Mouse (Mus musculus) heart, embryonic 13.5 days (tissue): ENCODE results near the gene Nfatc2. TPM values are rescaled to one million over a fixed set of nuclear protein-coding genes. Genes with fewer than 3 reads are reported as not detected.

Source experiments
- ATAC-seq: fragments of 200-750 bp; cut with Nextera tagmentation; 2 replicates; pipeline ENCODE4 v1.8.0; 2017; ENCODE audit warnings: moderate TSS enrichment; ENCODE audit not compliant: insufficient number of reproducible peaks, low FRiP score, low TSS enrichment; ENCODE audit errors: extremely low read depth
- H3K27ac ChIP-seq: fragments of 300-500 bp; sonication (generic); replicated peaks from 2 replicates; pipeline ENCODE4 v1.5.1; 2015; ENCODE audit warnings: moderate library complexity, mild to moderate bottlenecking, inconsistent platforms
- H3K27me3 ChIP-seq: fragments of 300-500 bp; sonication (generic); replicated peaks from 2 replicates; pipeline ENCODE4 v1.6.1; 2015; ENCODE audit warnings: mild to moderate bottlenecking, inconsistent platforms
- H3K36me3 ChIP-seq: fragments of 300-500 bp; sonication (generic); 2 replicates; pipeline ENCODE4 v1.6.1; 2015; ENCODE audit warnings: mild to moderate bottlenecking, inconsistent platforms
- H3K4me1 ChIP-seq: fragments of 300-500 bp; sonication (generic); 2 replicates; pipeline ENCODE4 v1.6.1; 2015; ENCODE audit warnings: inconsistent platforms
- H3K4me2 ChIP-seq: fragments of 300-500 bp; sonication (generic); 2 replicates; pipeline ENCODE4 v1.6.1; 2015; ENCODE audit warnings: inconsistent platforms, mild to moderate bottlenecking, moderate library complexity
- H3K4me3 ChIP-seq: fragments of 300-500 bp; sonication (generic); 2 replicates; pipeline ENCODE4 v1.5.1; 2015; ENCODE audit warnings: moderate library complexity, mild to moderate bottlenecking, inconsistent platforms
- H3K9ac ChIP-seq: fragments of 300-500 bp; sonication (generic); 2 replicates; pipeline ENCODE4 v1.6.1; 2015; ENCODE audit warnings: inconsistent platforms, mild to moderate bottlenecking, moderate library complexity
- H3K9me3 ChIP-seq: fragments of 300-500 bp; sonication (generic); 2 replicates; pipeline ENCODE4 v1.6.1; 2016; ENCODE audit warnings: inconsistent platforms
- WGBS: fragments of 180-500 bp; shearing (Covaris S2); methylation state at CpG from one replicate; pipeline ENCODE4 v1.1.7; 2015; ENCODE audit warnings: mixed read lengths; 5-methylcytosine and 5-hydroxymethylcytosine counted together
- polyA plus RNA-seq: library from polyadenylated mRNA; unstranded; fragments of >200 nt; fragmentation: Nextera tagmentation; extraction: Ambion mirVana; gene quantifications from 2 replicates; pipeline ENCODE4 v1.2.1, GENCODE M21; 2015

Gene Nfatc2
- polyA plus RNA-seq, 1 experiment from 2014 or later: 10.1 TPM

- H3K4me1 ChIP-seq: peaks cover 96% of the 10 kb centered on the region
- 47% methylated on average over 5 of the region's 5 CpGs for WGBS
- no peak overlapping the region for H3K27ac ChIP-seq
- H3K4me2 ChIP-seq: no peak overlapping the region
- H3K9ac ChIP-seq: peak overlapping the region; percentile 19
- peaks cover 43% of the 10 kb centered on the region for H3K27me3 ChIP-seq
- no peaks in the 10 kb centered on the region for H3K36me3 ChIP-seq
- ATAC-seq: no peak
- H3K4me3 ChIP-seq: no peak overlapping the region
- H3K9me3 ChIP-seq: no peaks in the 10 kb centered on the region
Measured at GRCm38 (mm10) chr2:168552405-168552804, 49.1 kb downstream of the Nfatc2 start.

- Histone ChIP-seq H3K36me3 (no peaks in the 10 kb centered on the region), H3K4me2 (no peak overlapping the region), H3K4me3 (no peak overlapping the region), H3K4me1 (peaks cover 89% of the 10 kb centered on the region), H3K27ac (no peak overlapping the region), H3K9ac (no peak overlapping the region), H3K9me3 (no peaks in the 10 kb centered on the region), H3K27me3 (peaks cover 43% of the 10 kb centered on the region)
- ATAC-seq: no peak
- 74% methylated on average over 7 of the region's 7 CpGs for WGBS
Measured at GRCm38 (mm10) chr2:168551218-168551617, 50.2 kb downstream of the Nfatc2 start.

DNA sequence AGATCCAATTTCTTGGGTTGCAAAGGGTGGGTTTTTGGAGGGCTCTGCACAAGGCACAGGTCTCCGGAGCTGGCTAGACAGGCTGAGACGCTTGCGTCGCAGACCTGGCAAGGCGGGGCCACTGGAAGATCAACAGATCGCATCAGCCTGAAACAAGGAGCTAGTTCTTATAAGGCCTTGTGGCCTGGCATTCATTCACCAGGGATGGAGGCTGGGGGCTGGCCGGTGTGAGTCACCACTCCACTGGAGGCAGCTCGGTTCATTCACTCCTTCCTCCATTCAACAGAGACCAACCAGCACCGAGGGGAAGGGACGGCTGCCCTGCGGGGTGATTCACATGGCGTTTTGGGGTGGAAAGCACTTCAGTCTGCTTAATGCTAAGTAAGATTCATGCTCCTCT lies 52.1 kb downstream of the Nfatc2 start:
- ATAC-seq: no peak
- peaks cover 88% of the 10 kb centered on the region for H3K4me1 ChIP-seq

GRCm38 (mm10) chr2:168548008-168548407 lies 53.4 kb downstream of the Nfatc2 start:
- no peak for ATAC-seq
- peaks cover 88% of the 10 kb centered on the region for H3K4me1 ChIP-seq
- H3K27me3 ChIP-seq: peaks cover 31% of the 10 kb centered on the region
- 0 out of 2 replicates have a peak overlapping the region, but pooled peaks have one; percentile 15 for H3K27ac ChIP-seq
- no peaks in the 10 kb centered on the region for H3K9me3 ChIP-seq
- H3K4me2 ChIP-seq: no peak overlapping the region
- no peak overlapping the region for H3K4me3 ChIP-seq
- no peak overlapping the region; the same call in 1 of the 2 replicates for H3K9ac ChIP-seq
- 51% methylated on average over 4 of the region's 4 CpGs for WGBS
- H3K36me3 ChIP-seq: no peaks in the 10 kb centered on the region

More for the DNA sequence above, 52.1 kb downstream of the Nfatc2 start:
- H3K9me3 ChIP-seq: no peaks in the 10 kb centered on the region
- H3K27me3 ChIP-seq: peaks cover 35% of the 10 kb centered on the region
- no peak overlapping the region for H3K4me3 ChIP-seq
- H3K4me2 ChIP-seq: no peak overlapping the region
- H3K27ac ChIP-seq: no peak overlapping the region; the same call in 1 of the 2 replicates
- whole genome bisulfite sequencing: 48% methylated on average over 12 of the region's 12 CpGs
- H3K9ac ChIP-seq: no peak overlapping the region
- H3K36me3 ChIP-seq: no peaks in the 10 kb centered on the region

DNA sequence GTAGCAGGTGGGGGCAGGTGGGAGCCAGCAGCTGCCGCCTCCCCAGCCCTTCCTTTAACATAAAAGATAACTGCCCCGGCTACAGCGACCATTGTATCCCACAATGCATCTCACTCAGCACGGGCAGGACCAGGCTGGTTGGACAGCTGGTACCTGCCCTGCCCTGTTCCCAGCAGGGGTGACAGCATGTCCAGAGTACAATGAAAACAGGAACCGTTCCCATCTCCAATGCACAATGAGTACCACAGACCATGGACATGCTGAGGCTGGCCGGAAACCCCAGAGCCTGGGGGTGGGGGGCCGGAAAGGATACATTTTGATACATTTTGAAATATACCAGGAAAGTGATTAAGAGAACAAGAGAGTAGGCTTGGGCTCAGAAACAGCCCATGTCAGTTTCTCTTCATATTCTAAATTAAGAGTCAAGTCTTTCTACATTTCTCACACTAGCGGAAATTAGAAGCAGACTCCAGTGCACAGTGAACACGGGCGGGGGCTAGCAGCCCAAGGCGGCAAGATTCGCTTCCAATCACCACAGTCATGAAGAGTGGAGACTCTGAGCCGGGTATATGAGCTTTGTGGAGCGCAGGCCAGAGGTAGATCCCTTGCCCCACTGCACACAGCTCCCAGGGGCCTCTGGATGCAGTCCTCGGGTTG lies 55.4 kb downstream of the Nfatc2 start:
- Histone ChIP-seq H3K36me3 (no peaks in the 10 kb centered on the region), H3K9me3 (no peaks in the 10 kb centered on the region), H3K27me3 (peaks cover 28% of the 10 kb centered on the region), H3K4me2 (no peak overlapping the region), H3K27ac (no peak overlapping the region), H3K9ac (no peak overlapping the region; the same call in 1 of the 2 replicates), H3K4me3 (no peak overlapping the region), H3K4me1 (peaks cover 70% of the 10 kb centered on the region)
- 67% methylated on average over 15 of the region's 15 CpGs for WGBS
- no peak for ATAC-seq

DNA sequence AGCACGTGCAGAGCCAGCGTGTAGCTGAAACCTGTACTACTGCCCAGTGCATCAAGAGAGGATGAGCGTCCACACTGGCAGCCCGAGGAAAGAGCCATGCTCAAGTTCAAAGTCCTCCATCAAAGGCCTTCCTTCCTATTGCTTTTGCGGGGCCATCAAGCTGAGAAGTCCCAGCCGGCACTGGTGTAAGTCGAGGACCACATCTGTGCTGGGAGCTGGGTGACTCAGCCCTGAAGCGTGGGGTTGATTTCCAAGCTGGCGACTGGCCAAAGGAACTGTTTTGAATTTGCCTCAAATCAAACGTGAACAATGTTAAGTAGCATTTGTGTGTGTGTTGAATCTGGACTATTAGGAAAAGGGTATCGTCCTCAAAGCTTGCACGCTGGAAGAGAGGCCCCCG lies 57.4 kb downstream of the Nfatc2 start:
- no peak for ATAC-seq
- Histone ChIP-seq H3K27ac (peak overlapping the region; percentile 0; the same call in 1 of the 2 replicates), H3K9me3 (no peaks in the 10 kb centered on the region), H3K27me3 (peaks cover 13% of the 10 kb centered on the region; the same call in 1 of the 2 replicates), H3K4me3 (no peak overlapping the region), H3K36me3 (no peaks in the 10 kb centered on the region), H3K4me1 (peaks cover 64% of the 10 kb centered on the region), H3K9ac (no peak overlapping the region), H3K4me2 (no peak overlapping the region)
- WGBS: 31% methylated on average over 13 of the region's 13 CpGs

DNA sequence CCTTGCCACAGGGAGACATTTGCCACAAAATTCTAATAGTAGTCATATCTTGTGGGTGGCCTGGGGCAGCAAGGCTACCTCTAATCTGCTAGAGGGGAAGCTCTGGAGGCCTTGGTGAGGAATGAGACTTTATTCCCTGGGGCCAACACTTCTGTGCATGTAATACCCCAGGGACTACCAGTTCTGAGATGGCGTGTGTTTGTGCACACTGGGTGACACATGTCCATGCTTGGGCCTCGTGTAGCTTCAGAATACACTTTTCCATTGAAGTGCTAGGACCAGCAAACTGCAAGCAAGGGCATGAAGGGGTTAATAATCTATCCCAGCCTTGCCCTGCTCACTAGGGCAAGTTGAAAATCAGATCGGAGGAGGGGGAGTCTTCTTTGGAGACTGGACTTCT lies 58.4 kb downstream of the Nfatc2 start:
- Histone ChIP-seq H3K27me3 (peaks cover 13% of the 10 kb centered on the region; the same call in 1 of the 2 replicates), H3K27ac (no peak overlapping the region), H3K4me3 (no peak overlapping the region), H3K9ac (no peak overlapping the region), H3K4me1 (peaks cover 53% of the 10 kb centered on the region), H3K36me3 (no peaks in the 10 kb centered on the region), H3K4me2 (no peak overlapping the region), H3K9me3 (no peaks in the 10 kb centered on the region)
- no peak for ATAC-seq
- WGBS: 51% methylated on average over 3 of the region's 3 CpGs

DNA sequence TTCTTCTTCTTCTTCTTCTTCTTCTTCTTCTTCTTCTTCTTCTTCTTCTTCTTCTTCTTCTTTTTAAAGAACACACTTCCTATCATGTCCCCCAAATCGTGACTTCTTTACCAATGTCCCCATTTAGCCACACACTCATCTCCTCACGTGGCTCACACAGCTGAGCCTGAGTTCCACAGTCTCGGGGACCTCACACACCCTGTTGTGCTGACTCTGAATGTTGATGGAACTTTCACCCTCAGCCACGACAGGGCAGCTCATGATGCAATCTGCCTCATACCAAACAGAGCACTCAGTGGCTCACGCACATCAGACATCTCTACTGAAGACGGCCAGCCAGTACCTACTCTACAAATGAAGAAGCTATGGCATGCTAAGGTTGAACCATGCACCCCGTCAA lies 60.2 kb downstream of the Nfatc2 start:
- WGBS: 72% methylated on average over 7 of the region's 7 CpGs
- Histone ChIP-seq H3K4me2 (no peak overlapping the region), H3K9me3 (no peaks in the 10 kb centered on the region), H3K4me3 (no peak overlapping the region), H3K36me3 (no peaks in the 10 kb centered on the region; the same call in 1 of the 2 replicates), H3K9ac (no peak overlapping the region), H3K27me3 (peaks cover 6% of the 10 kb centered on the region; the same call in 1 of the 2 replicates), H3K4me1 (peaks cover 42% of the 10 kb centered on the region), H3K27ac (no peak overlapping the region)
- no peak for ATAC-seq

DNA sequence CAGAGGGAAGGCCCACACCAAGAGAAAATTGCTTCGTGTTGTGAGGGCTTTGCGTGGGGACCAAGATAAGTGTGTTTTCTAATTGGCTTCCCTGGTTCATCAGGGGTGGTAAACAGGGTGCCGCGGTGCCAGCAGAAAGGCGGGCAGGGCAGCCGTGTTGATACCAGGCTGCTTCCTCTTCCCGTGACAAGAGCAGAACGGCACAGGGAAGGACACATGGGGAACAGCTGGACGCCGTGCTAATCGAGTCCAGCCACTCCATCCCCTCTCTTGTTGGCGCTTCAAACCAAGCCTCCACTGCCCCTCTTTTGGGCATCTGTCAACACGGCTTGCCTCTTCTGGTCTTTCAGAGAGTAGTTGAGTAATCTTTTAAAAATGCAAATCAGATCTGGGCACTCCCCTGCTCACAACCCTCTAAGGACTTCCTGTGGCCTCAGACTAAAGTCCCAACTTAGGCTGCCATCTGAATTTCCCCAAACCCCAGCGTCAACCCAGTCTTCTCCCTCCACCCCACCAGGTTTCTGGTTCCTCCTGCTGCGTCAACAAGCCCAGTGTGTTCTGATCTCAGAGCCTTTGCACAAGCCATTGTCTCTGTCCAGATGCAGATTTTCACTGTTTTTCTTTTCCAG lies 61.7 kb downstream of the Nfatc2 start:
- Histone ChIP-seq H3K4me2 (no peak overlapping the region), H3K4me1 (peaks cover 28% of the 10 kb centered on the region), H3K27me3 (no peaks in the 10 kb centered on the region; the same call in 1 of the 2 replicates), H3K27ac (0 out of 2 replicates have a peak overlapping the region, but pooled peaks have one; percentile 12), H3K9me3 (no peaks in the 10 kb centered on the region), H3K4me3 (no peak overlapping the region), H3K36me3 (peaks cover 12% of the 10 kb centered on the region), H3K9ac (no peak overlapping the region)
- ATAC-seq: no peak
- WGBS: 57% methylated on average over 15 of the region's 15 CpGs

- Histone ChIP-seq H3K9me3 (no peaks in the 10 kb centered on the region), H3K27me3 (no peaks in the 10 kb centered on the region; the same call in 1 of the 2 replicates), H3K4me2 (no peak overlapping the region), H3K27ac (no peak overlapping the region), H3K4me3 (no peak overlapping the region), H3K36me3 (peaks cover 19% of the 10 kb centered on the region), H3K4me1 (peaks cover 22% of the 10 kb centered on the region), H3K9ac (no peak overlapping the region)
- 87% methylated on average over 6 of the region's 6 CpGs for WGBS
- no peak for ATAC-seq
Measured at GRCm38 (mm10) chr2:168539026-168539425, 62.4 kb downstream of the Nfatc2 start.

DNA sequence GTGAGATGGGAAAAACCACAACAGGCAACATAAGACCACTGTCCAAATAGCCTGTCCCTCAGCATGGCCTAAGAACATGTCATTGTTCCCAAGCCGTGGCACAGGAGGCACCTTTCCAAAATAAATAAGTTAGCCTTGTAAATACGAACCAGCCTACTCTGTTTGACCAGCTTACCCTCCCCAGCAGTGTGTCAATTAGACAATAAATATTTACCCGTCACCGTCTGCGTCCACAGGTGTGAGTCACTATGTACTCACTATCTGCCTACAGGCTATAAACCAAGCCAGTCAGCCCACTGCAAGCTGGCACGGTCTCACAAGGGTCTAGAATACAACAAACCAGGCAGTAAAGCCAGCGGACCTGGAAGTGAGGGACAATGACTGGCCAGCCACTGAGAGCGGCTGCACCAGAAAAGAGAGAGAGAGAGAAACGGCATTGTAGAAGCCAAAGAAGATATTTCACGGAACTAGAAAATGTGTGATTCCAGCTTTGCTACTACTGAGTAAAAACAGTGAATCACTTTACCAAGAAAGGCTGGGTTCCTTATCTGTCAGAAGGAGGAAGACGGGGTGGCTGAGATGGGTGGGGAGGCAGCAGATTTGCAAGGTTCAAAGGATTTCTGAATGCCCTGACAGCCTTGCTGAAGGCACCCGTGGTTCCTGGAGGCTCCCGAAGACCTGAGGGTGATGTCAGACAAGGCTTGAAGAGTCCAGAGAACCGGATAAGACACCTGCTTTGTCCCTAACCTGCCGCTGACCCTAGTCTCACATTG lies 69.2 kb downstream of the Nfatc2 start:
- H3K4me2 ChIP-seq: no peak overlapping the region
- no peaks in the 10 kb centered on the region for H3K9me3 ChIP-seq
- 64% methylated on average over 15 of the region's 15 CpGs for WGBS
- no peak overlapping the region for H3K27ac ChIP-seq
- ATAC-seq: no peak
- H3K4me3 ChIP-seq: no peak overlapping the region
- no peaks in the 10 kb centered on the region; the same call in 1 of the 2 replicates for H3K27me3 ChIP-seq
- peaks cover 21% of the 10 kb centered on the region for H3K4me1 ChIP-seq
- H3K9ac ChIP-seq: no peak overlapping the region
- H3K36me3 ChIP-seq: peaks cover 26% of the 10 kb centered on the region
